Mouse (Mus musculus) gonadal fat pad, adult 2 months (tissue): ENCODE results near the gene Tceal7. TPM values are rescaled to one million over a fixed set of nuclear protein-coding genes. Genes with fewer than 3 reads are reported as not detected.
"Not testable (repeated sequence)": the region's sequence is repeated elsewhere in the genome, so short reads cannot be mapped to it uniquely, and the experiment has no call there.

ENCODE experiments used
- DNase-seq: peaks from one replicate; pipeline ENCODE4 v3.0.0-alpha.2; 2012; ENCODE audit warnings: low read depth
- polyA plus RNA-seq: library from polyadenylated mRNA; depleted of rRNA; stranded (reverse); fragments of >200 nt; gene quantifications from 2 replicates; pipeline ENCODE4 v1.2.3, GENCODE M21; 2012; rRNA removed

Gene Tceal7
- not detected in 2 replicates for polyA plus RNA-seq

- not testable (repeated sequence) for DNase-seq
Observed at GRCm38 (mm10) chrX:136214729-136215677, at the start of gene Tceal7, which contains the start of gene Bex1. Gene Tceal7, plus strand, starts transcription at chrX:136214779. Gene Bex1, minus strand, starts transcription at chrX:136215513.

- no peak for DNase-seq
Observed at GRCm38 (mm10) chrX:136170625-136171024, 44.0 kb upstream of the Tceal7 start.

GRCm38 (mm10) chrX:136171189-136172117, 43.1 kb upstream of the Tceal7 start:
- DNase-seq = no peak

- DNase-seq = no peak
Observed at GRCm38 (mm10) chrX:136172118-136172551, 42.4 kb upstream of the Tceal7 start, which contains the start of gene Tceal8. Gene Tceal8, minus strand, starts transcription at chrX:136172342.

- no peak for DNase-seq
Observed at GRCm38 (mm10) chrX:136172786-136173185, 41.8 kb upstream of the Tceal7 start.

GRCm38 (mm10) chrX:136180897-136181553, 33.6 kb upstream of the Tceal7 start:
- no peak for DNase-seq

GRCm38 (mm10) chrX:136183107-136183506, 31.5 kb upstream of the Tceal7 start:
- DNase-seq = no peak

- DNase-seq = no peak
Observed at GRCm38 (mm10) chrX:136195193-136195944, 19.2 kb upstream of the Tceal7 start.

GRCm38 (mm10) chrX:136196873-136197272, 17.7 kb upstream of the Tceal7 start:
- no peak for DNase-seq

GRCm38 (mm10) chrX:136203257-136203656, 11.3 kb upstream of the Tceal7 start:
- DNase-seq = no peak

GRCm38 (mm10) chrX:136203664-136204066, 10.9 kb upstream of the Tceal7 start, which contains the start of gene Tceal5:
Gene Tceal5, minus strand, starts transcription at chrX:136203876.
- DNase-seq = no peak

GRCm38 (mm10) chrX:136204406-136204805, 10.2 kb upstream of the Tceal7 start:
- no peak for DNase-seq

GRCm38 (mm10) chrX:136213396-136213795, 1.2 kb upstream of the Tceal7 start:
- no peak for DNase-seq

GRCm38 (mm10) chrX:136216303-136216702, 1.7 kb downstream of the Tceal7 start:
- no peak for DNase-seq

- DNase-seq = no peak
Observed at GRCm38 (mm10) chrX:136223714-136224113, 9.1 kb downstream of the Tceal7 start.

GRCm38 (mm10) chrX:136227768-136228167, 13.2 kb downstream of the Tceal7 start:
- no peak for DNase-seq

- no peak for DNase-seq
Observed at GRCm38 (mm10) chrX:136238118-136238517, 23.5 kb downstream of the Tceal7 start.

GRCm38 (mm10) chrX:136243181-136243580, 28.6 kb downstream of the Tceal7 start:
- DNase-seq = no peak

- DNase-seq = no peak
Observed at GRCm38 (mm10) chrX:136244574-136245229, 30.1 kb downstream of the Tceal7 start, which contains the start of gene Tceal9. Gene Tceal9, plus strand, starts transcription at chrX:136245079.

GRCm38 (mm10) chrX:136245521-136246071, 31.0 kb downstream of the Tceal7 start:
- DNase-seq = no peak
